Mouse (Mus musculus): ENCODE data around the gene Dlgap4. TPM values are rescaled to one million over a fixed set of nuclear protein-coding genes. Genes with fewer than 3 reads are reported as not detected.

Dlgap4 gene
- total and polyA plus RNA-seq, 3 experiments: 12.4 to 38.5 (median 12.7) TPM

- Histone ChIP-seq H3K4me2 (ENCODE audit: insufficient read depth, low read depth, poor library complexity, severe bottlenecking) (no peak overlapping the region), H3K9ac (ENCODE audit: insufficient read depth, low read depth) (no peak overlapping the region), H3K4me1 (ENCODE audit: control insufficient read depth in 1 of 2, insufficient read depth in 2 of 2) (peaks cover 0 to 3% of the 10 kb centered on the region in 2 experiments; a peak in 2 of 4 replicates), H3K36me3 (replicated peaks in 1 of 2; ENCODE audit: control insufficient read depth in 1 of 2, insufficient read depth in 1 of 2, low read length in 1 of 2) (no peaks in the 10 kb centered on the region), H3K79me2 (replicated peaks; ENCODE audit: control insufficient read depth, extremely low read depth, insufficient read depth, poor library complexity, severe bottlenecking) (no peaks in the 10 kb centered on the region), H3K27ac (ENCODE audit: insufficient read depth, low read depth) (no peak overlapping the region), H3K27me3 (replicated peaks) (peaks cover 90% of the 10 kb centered on the region), H3K9me3 (replicated peaks; ENCODE audit: low read length) (no peaks in the 10 kb centered on the region), H3K4me3 (replicated peaks in 1 of 3; ENCODE audit: low read depth in 2 of 3, low read length in 2 of 3, poor library complexity in 1 of 3) (no peak overlapping the region)
- TF ChIP-seq JUN (IDR thresholded peaks at IDR 0.05; ENCODE audit: insufficient read depth, low read depth, low read length) (no peak), MAZ (IDR thresholded peaks at IDR 0.05; ENCODE audit: low read depth, low read length) (no peak), E2F4 (IDR thresholded peaks at IDR 0.05; ENCODE audit: insufficient replicate concordance, low read depth, low read length) (no peak), ETS1 (conservative IDR thresholded peaks at IDR 0.05; ENCODE audit: low read depth, low read length) (no peak)
- no peak for DNase-seq (ENCODE audit: extremely low read depth)
- dilution Hi-C loops (cut with MboI; ENCODE audit: extremely low pct_ligation_motif_present, extremely low pct_unique_long_range_greater_than_20kb, low sequenced_read_pairs): no loop called here
- in situ Hi-C loops (cut with MboI; ENCODE audit: low pct_ligation_motif_present, low pct_unique_long_range_greater_than_20kb, low sequenced_read_pairs): loop anchor here (25.0 kb wide), 1 partner anchor 104 kb away; no protein-coding TSS in a partner anchor
Observed at GRCm38 (mm10) chr2:156690833-156691232, 77.3 kb downstream of the Dlgap4 start.

DNA sequence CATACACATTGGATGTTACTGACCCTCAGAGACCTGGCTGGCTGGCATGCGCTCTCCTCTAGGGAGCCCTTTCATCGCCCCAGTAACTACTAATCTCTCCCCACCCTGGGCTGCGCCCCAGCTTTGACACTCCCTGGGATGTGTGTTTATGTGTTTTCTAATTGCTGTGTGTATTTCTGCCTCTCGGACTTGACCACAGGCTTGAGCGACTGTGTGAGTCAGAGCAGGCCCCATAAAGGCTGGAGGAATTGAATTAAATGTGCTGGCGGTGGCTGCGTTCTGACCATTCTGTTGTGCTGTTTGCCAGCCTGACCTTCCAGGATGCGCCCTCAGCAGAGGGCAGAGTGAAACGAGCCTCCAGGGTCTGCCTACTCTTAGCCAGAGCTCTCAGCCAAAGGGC lies 78.2 kb downstream of the Dlgap4 start:
- H3K79me2 ChIP-seq (replicated peaks; ENCODE audit: control insufficient read depth, extremely low read depth, insufficient read depth, poor library complexity, severe bottlenecking): no peaks in the 10 kb centered on the region
- no peak overlapping the region for H3K9ac ChIP-seq (ENCODE audit: insufficient read depth, low read depth)
- no peak overlapping the region for H3K4me3 ChIP-seq (replicated peaks in 1 of 3; ENCODE audit: low read depth in 2 of 3, low read length in 2 of 3, poor library complexity in 1 of 3)
- no peak for DNase-seq (ENCODE audit: extremely low read depth)
- H3K27ac ChIP-seq (ENCODE audit: insufficient read depth, low read depth): no peak overlapping the region
- TF ChIP-seq PAX5 (IDR thresholded peaks at IDR 0.05; ENCODE audit: low read length): no peak
- H3K4me2 ChIP-seq (ENCODE audit: insufficient read depth, low read depth, poor library complexity, severe bottlenecking): no peak overlapping the region
- H3K27me3 ChIP-seq (replicated peaks): peaks cover 88% of the 10 kb centered on the region
- H3K4me1 ChIP-seq (ENCODE audit: control insufficient read depth in 1 of 2, insufficient read depth in 2 of 2): peaks cover 0 to 3% of the 10 kb centered on the region in 2 experiments; a peak in 2 of 4 replicates
- H3K9me3 ChIP-seq (replicated peaks; ENCODE audit: low read length): no peaks in the 10 kb centered on the region
- no peaks in the 10 kb centered on the region for H3K36me3 ChIP-seq (replicated peaks in 1 of 2; ENCODE audit: control insufficient read depth in 1 of 2, insufficient read depth in 1 of 2, low read length in 1 of 2)
- in situ Hi-C loops (cut with MboI; ENCODE audit: low pct_ligation_motif_present, low pct_unique_long_range_greater_than_20kb, low sequenced_read_pairs) (loop anchor here (25.0 kb wide), 1 partner anchor 104 kb away; no protein-coding TSS in a partner anchor), dilution Hi-C loops (cut with MboI; ENCODE audit: extremely low pct_ligation_motif_present, extremely low pct_unique_long_range_greater_than_20kb, low sequenced_read_pairs) (no loop called here)

GRCm38 (mm10) chr2:156693241-156693807 lies 79.8 kb downstream of the Dlgap4 start:
- dilution Hi-C loops (cut with MboI; ENCODE audit: extremely low pct_ligation_motif_present, extremely low pct_unique_long_range_greater_than_20kb, low sequenced_read_pairs): no loop called here
- Histone ChIP-seq H3K4me3 (replicated peaks in 1 of 3; ENCODE audit: low read depth in 2 of 3, low read length in 2 of 3, poor library complexity in 1 of 3) (no peak overlapping the region), H3K9me3 (replicated peaks; ENCODE audit: low read length) (no peaks in the 10 kb centered on the region), H3K27me3 (replicated peaks) (peaks cover 87% of the 10 kb centered on the region), H3K4me1 (ENCODE audit: control insufficient read depth in 1 of 2, insufficient read depth in 2 of 2) (peaks cover 3 to 4% of the 10 kb centered on the region in 2 experiments; a peak in 1 of 4 replicates), H3K36me3 (replicated peaks in 1 of 2; ENCODE audit: control insufficient read depth in 1 of 2, insufficient read depth in 1 of 2, low read length in 1 of 2) (no peaks in the 10 kb centered on the region), H3K27ac (ENCODE audit: insufficient read depth, low read depth) (no peak overlapping the region), H3K79me2 (replicated peaks; ENCODE audit: control insufficient read depth, extremely low read depth, insufficient read depth, poor library complexity, severe bottlenecking) (no peaks in the 10 kb centered on the region), H3K9ac (ENCODE audit: insufficient read depth, low read depth) (no peak overlapping the region), H3K4me2 (ENCODE audit: insufficient read depth, low read depth, poor library complexity, severe bottlenecking) (no peak overlapping the region)
- in situ Hi-C loops (cut with MboI; ENCODE audit: low pct_ligation_motif_present, low pct_unique_long_range_greater_than_20kb, low sequenced_read_pairs): loop anchor here (25.0 kb wide), 1 partner anchor 106 kb away; no protein-coding TSS in a partner anchor
- no peak for DNase-seq (ENCODE audit: extremely low read depth)
- TF ChIP-seq ZC3H11A (IDR thresholded peaks at IDR 0.05; ENCODE audit: low read depth, low read length) (no peak), CTCF (conservative IDR thresholded peaks at IDR 0.05 in 1 of 2, IDR thresholded peaks at IDR 0.05 in 1 of 2; ENCODE audit: low read depth in 2 of 2, low read length in 2 of 2) (no peak), NELFE (IDR thresholded peaks at IDR 0.05; ENCODE audit: low read depth, low read length) (no peak), POLR2AphosphoS2 (IDR thresholded peaks at IDR 0.05; ENCODE audit: low read depth, low read length) (no peak), IRF4 (IDR thresholded peaks at IDR 0.05; ENCODE audit: low read depth, low read length) (no peak), MAFK (IDR thresholded peaks at IDR 0.05; ENCODE audit: insufficient replicate concordance, low read length) (no peak), SMC3 (IDR thresholded peaks at IDR 0.05; ENCODE audit: low read depth, low read length) (no peak), USF1 (IDR thresholded peaks at IDR 0.05; ENCODE audit: low read depth, low read length) (no peak), KAT2A (IDR thresholded peaks at IDR 0.05; ENCODE audit: insufficient replicate concordance, low read length) (no peak), CHD1 (IDR thresholded peaks at IDR 0.05; ENCODE audit: low read depth, low read length) (no peak), EP300 (IDR thresholded peaks at IDR 0.05; ENCODE audit: low read length) (no peak), MEF2A (IDR thresholded peaks at IDR 0.05; ENCODE audit: borderline replicate concordance, low read depth, low read length) (no peak), JUN (IDR thresholded peaks at IDR 0.05; ENCODE audit: insufficient read depth, low read depth, low read length) (no peak), UBTF (IDR thresholded peaks at IDR 0.05; ENCODE audit: low read depth, low read length) (no peak)
